Mouse (Mus musculus) regulatory T cell (primary cell): ENCODE data around the gene Gm20388.

Experiments
- in situ Hi-C: fragments of 300-600 bp; cut with MboI, MseI; formaldehyde crosslinking; loops from one replicate; pipeline ENCODE4 v1.15.1; 2025; ENCODE audit warnings: high pct_unique_total_duplicates

The Gm20388 gene

GRCm38 (mm10) chr8:120504251-120505081 lies 593.8 kb downstream of the Gm20388 start:
- in situ Hi-C loops = no loop called here

- in situ Hi-C loops = no loop called here
Observed at GRCm38 (mm10) chr8:120505082-120505511, 594.5 kb downstream of the Gm20388 start.

GRCm38 (mm10) chr8:120505619-120506310 lies 595.1 kb downstream of the Gm20388 start:
- in situ Hi-C loops = no loop called here

- in situ Hi-C loops = no loop called here
Observed at GRCm38 (mm10) chr8:120506562-120506961, 595.9 kb downstream of the Gm20388 start.

GRCm38 (mm10) chr8:120507290-120507689 lies 596.6 kb downstream of the Gm20388 start:
- in situ Hi-C loops = no loop called here

GRCm38 (mm10) chr8:120509136-120510034 lies 598.7 kb downstream of the Gm20388 start:
- in situ Hi-C loops = no loop called here

- in situ Hi-C loops = no loop called here
Observed at GRCm38 (mm10) chr8:120510035-120510416, 599.4 kb downstream of the Gm20388 start.

DNA sequence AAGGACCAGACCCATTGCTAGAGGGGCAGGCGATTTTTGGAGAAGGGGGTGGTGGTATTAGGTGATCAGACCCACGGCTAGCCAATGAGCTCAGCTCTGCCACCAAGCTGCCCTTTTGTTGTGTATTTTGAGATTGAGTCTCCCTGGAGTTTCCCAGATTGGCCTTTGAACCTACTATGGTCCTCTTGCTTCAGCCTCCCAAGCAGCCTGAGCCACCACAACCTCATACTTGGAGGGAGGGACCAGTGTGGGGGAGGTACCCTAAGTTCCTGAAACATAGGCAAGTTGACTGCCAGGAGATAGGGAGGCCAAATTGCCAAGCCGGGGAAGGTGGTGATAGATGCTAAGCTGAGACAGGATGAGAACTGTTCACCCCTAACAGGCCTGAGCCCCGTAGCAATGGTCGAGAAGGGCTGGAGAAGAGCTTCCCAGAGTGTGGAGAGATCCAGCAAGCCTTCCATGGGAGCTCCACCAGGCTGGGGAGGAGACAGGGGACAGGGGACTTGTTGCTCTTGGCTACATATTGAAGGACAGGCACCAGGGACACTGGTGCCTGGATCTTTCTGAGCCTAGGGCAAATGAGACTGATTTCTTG lies 600.3 kb downstream of the Gm20388 start:
- in situ Hi-C loops = no loop called here

DNA sequence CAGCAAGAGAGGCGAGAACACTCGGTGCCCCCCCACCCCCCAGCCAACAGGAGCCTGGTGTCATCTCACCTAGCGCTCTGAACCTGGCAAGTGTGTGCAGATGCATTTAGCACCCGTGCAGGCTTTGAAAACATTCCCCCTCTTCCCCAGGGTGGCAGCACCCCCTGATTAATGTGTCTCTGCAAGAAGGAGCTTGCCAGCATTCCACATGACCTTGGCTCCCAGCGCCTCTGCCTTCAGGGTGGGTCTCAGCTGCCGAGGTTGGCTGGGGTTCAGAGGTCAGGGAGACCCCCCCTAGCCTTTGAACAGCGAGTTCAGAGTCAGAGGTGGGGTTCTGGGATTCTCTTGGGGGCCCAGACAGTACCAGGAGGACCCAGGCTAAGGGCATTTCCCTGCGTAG lies 601.1 kb downstream of the Gm20388 start:
- in situ Hi-C loops = no loop called here

GRCm38 (mm10) chr8:120512326-120512725 lies 601.7 kb downstream of the Gm20388 start:
- in situ Hi-C loops = no loop called here

- in situ Hi-C loops = no loop called here
Observed at GRCm38 (mm10) chr8:120513145-120513544, 602.5 kb downstream of the Gm20388 start.

- in situ Hi-C loops = no loop called here
Observed at GRCm38 (mm10) chr8:120513638-120514461, 603.2 kb downstream of the Gm20388 start.

DNA sequence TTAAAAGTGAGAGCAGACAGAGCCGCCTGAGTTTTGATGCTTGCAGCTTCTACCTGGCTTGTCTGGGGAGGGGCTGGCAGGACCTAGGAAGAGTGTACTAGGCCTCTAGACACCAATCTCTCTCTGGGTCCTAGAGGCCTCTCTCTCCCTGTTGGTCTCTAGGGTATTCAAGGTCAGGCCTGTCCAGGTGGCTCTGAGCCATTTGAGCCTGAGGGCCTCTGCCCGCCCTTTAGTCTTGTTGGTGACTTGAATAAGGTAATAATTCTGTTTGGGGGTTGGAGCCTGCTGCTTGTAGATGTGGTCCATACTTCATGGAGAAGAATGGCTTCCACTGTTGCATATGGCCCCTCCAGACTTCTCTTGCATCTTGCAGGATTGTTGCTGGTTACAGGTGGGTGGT lies 604.6 kb downstream of the Gm20388 start:
- in situ Hi-C loops = no loop called here

DNA sequence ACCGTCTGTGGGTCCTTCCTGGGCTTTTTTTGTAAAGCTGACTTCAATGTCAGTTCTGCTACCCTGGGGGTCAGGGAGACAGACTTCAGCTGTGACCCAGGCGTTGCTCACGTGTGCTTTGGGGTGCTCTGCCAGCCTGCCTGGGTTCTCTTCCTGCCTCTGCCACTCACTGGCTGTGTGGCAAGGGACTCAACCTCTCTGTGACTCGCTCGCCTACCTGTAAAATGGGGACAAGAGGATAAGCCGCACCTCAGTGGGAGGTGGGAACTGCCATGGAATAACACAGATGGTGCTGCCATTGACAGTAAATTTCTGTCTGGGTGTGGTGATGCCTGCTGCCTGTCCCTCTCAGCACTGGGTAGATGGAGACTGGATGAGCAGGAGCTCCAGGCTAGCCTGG lies 605.0 kb downstream of the Gm20388 start:
- in situ Hi-C loops = no loop called here

DNA sequence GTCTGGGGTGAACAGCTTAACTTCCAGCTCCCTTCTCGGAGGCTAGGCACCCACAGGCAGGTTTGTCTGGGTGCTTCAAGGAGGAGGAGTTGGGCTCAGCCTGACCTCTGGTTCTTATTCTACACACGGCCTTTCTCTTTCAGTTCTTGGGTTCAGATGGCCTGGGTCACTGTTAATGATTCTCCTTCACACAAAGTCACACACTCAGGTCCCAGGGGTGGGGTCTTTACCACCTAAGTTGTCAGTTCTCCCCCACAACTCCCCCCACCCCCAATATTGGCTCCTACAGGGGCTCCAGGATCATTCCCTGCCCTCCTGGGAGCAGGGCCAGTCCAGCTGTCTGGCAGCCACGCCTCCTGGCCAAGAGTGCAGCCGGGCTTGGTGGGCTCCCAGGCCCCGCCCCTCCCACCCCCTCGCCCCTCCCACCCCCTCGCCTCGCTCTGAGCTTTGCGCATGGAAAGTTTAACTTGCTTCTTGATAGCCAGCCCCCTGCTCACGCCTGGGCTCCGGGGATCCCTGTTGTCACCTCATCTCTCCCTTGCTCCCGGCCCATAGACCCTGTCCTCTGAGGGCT lies 605.6 kb downstream of the Gm20388 start:
- in situ Hi-C loops = no loop called here

GRCm38 (mm10) chr8:120517666-120518410 lies 607.2 kb downstream of the Gm20388 start:
- in situ Hi-C loops = no loop called here

- in situ Hi-C loops = no loop called here
Observed at GRCm38 (mm10) chr8:120518736-120519534, 608.3 kb downstream of the Gm20388 start.

DNA sequence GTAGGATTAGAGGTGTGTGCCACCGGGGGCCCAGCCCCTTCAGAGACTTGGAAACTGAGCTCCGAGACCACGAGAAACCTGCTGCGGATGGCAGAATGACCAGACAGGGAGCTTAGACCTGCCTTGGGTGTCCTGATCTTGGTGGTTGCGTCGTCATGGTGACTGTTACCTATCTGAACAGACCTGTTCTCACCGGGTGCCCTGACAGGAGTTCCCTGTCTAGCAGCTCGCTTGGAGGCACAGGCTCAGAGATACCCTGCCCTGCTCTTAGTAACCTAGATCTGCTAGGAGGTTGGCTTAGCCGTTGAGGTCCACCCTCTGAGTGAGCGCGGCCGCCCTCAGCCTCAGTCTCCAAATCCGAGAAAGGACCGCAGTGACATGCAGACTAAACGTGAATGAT lies 609.6 kb downstream of the Gm20388 start:
- in situ Hi-C loops = no loop called here
